Mouse (Mus musculus) heart, postnatal 0 days (tissue): ENCODE measurements around the gene Ascc2.

Experiments used
- CTCF ChIP-seq: IDR thresholded peaks from 2 replicates; pipeline ENCODE4 v1.5.1; 2016; ENCODE audit warnings: antibody characterized with exemption, control low read depth, low read depth
- EP300 ChIP-seq: IDR thresholded peaks from 2 replicates; pipeline ENCODE4 v1.6.1; 2016; ENCODE audit warnings: antibody characterized with exemption, low read depth

- TF ChIP-seq CTCF (no peak), EP300 (no peak)
These were observed 7.7 kb upstream of the Ascc2 start for GRCm38 (mm10) chr11:4629861-4630280.
